Comparison of ENCODE assay signal across 28 mouse cellular contexts in genomic region chr17:86525075-86525474, GRCm38 (mm10). TPM values are rescaled to one million over a fixed set of nuclear protein-coding genes. Genes with fewer than 3 reads are reported as not detected.
A peak's percentile ranks its signal among the peaks of the same experiment; 100 is the strongest.
DNase-seq lines count a peak whose midpoint lies in the region; ATAC-seq and TF ChIP-seq lines count a peak whose summit lies in the region.
"Had no signal": no experiment of that assay in that cellular context is flagged by ENCODE, and none has a peak within 500 bp of the region (broad histone marks: within the 10 kb centered on the region; RNA-seq: fewer than 3 reads in every experiment).

No protein-coding gene starts in this region.

- peaks cover 25% of the 10 kb centered on the region; the same call in 1 of the 2 replicates for H3K4me1 ChIP-seq in liver, postnatal 0 days (ENCODE audit: insufficient read depth)
- 0 out of 2 replicates have a peak, but pooled peaks cover 2% of the 10 kb centered on the region for H3K4me1 ChIP-seq in liver, embryonic 12.5 days
- H3K4me1 ChIP-seq in lung, postnatal 0 days (ENCODE audit: insufficient read depth, low read depth, low read length): peaks cover 2% of the 10 kb centered on the region
- peaks cover 24% of the 10 kb centered on the region for H3K4me1 ChIP-seq in small intestine, adult 2 months (ENCODE audit: control insufficient read depth, insufficient read depth, insufficient read length, low read length)
- H3K4me1 ChIP-seq: embryonic facial prominence, embryonic 13.5 days; forebrain, embryonic 12.5 days; forebrain, embryonic 15.5 days had no signal

- no peak overlapping the region for H3K4me3 ChIP-seq in liver, postnatal 0 days (ENCODE audit: low read depth, low read length)
- no peak overlapping the region for H3K4me3 ChIP-seq in liver, embryonic 12.5 days
- no peak overlapping the region for H3K4me3 ChIP-seq in lung, postnatal 0 days (ENCODE audit: low read depth, low read length)
- H3K4me3 ChIP-seq in small intestine, adult 2 months (ENCODE audit: low read depth, low read length): no peak overlapping the region
- H3K4me3 ChIP-seq: embryonic facial prominence, embryonic 10.5 days; embryonic facial prominence, embryonic 13.5 days; erythroblast, embryonic 14.5 days; forebrain, embryonic 12.5 days; forebrain, embryonic 15.5 days; heart, embryonic 10.5 days; heart, embryonic 13.5 days had no signal

- no peak for DNase-seq in liver, postnatal 0 days
- no peak for DNase-seq in lung, postnatal 0 days (ENCODE audit: low spot score)
- no peak for DNase-seq in lung, postnatal 14 days
- DNase-seq in T-cell, adult 2 months (ENCODE audit: low spot score): no peak
- DNase-seq: adrenal gland, adult 8-10 months; adrenal gland, postnatal 25 days; cerebellum, adult 11-12 months; cerebellum, adult 8-10 months; cerebellum, postnatal 36 days; embryo, embryonic 11 days; gastrocnemius, postnatal 25 days; heart, adult 18-20 months; heart, postnatal 14 days; heart, postnatal 4 days had no signal

- H3K36me3 ChIP-seq in liver, postnatal 0 days (replicated peaks; ENCODE audit: insufficient read depth, low read length): no peaks in the 10 kb centered on the region
- H3K36me3 ChIP-seq in liver, embryonic 12.5 days: no peaks in the 10 kb centered on the region
- no peaks in the 10 kb centered on the region for H3K36me3 ChIP-seq in lung, postnatal 0 days (ENCODE audit: insufficient read depth, low read length)
- no peaks in the 10 kb centered on the region for H3K36me3 ChIP-seq in small intestine, adult 2 months (ENCODE audit: control insufficient read depth, insufficient read depth, low read length)
- H3K36me3 ChIP-seq: embryonic facial prominence, embryonic 10.5 days; embryonic facial prominence, embryonic 13.5 days; forebrain, embryonic 12.5 days; forebrain, embryonic 15.5 days; heart, embryonic 10.5 days had no signal

- peak; percentile 23; the same call in 1 of the 2 replicates for ATAC-seq in liver, postnatal 0 days
- no peak for ATAC-seq in liver, embryonic 12.5 days
- no peak for ATAC-seq in lung, postnatal 0 days
- ATAC-seq: activated CD4-positive, CD25-positive, alpha-beta regulatory T cell, adult 4 months; CD4-positive, CD25-positive, alpha-beta regulatory T cell, adult 4 months; forebrain, embryonic 15.5 days had no signal

- TF ChIP-seq EP300 in liver, postnatal 0 days (IDR thresholded peaks at IDR 0.05; ENCODE audit: low read depth): peak; percentile 18; the same call in 1 of the 2 replicates
- TF ChIP-seq EP300 in lung, postnatal 0 days (IDR thresholded peaks at IDR 0.05): no peak

- no peaks in the 10 kb centered on the region for H3K27me3 ChIP-seq in liver, postnatal 0 days (ENCODE audit: insufficient read depth, low read length)
- H3K27me3 ChIP-seq in liver, embryonic 12.5 days (replicated peaks): no peaks in the 10 kb centered on the region
- no peaks in the 10 kb centered on the region for H3K27me3 ChIP-seq in lung, postnatal 0 days (replicated peaks; ENCODE audit: insufficient read depth, low read length)
- H3K27me3 ChIP-seq in small intestine, adult 2 months (ENCODE audit: control insufficient read depth, insufficient read depth, low read length): no peaks in the 10 kb centered on the region
- H3K27me3 ChIP-seq: embryonic facial prominence, embryonic 13.5 days; forebrain, embryonic 12.5 days; forebrain, embryonic 15.5 days; heart, embryonic 13.5 days had no signal

- TF ChIP-seq POLR2A in small intestine, adult 2 months (IDR thresholded peaks at IDR 0.05; ENCODE audit: low read depth, low read length): no peak

- H3K4me2 ChIP-seq in liver, postnatal 0 days (ENCODE audit: low read depth, low read length): no peak overlapping the region
- no peak overlapping the region for H3K4me2 ChIP-seq in liver, embryonic 12.5 days
- H3K4me2 ChIP-seq in lung, postnatal 0 days (replicated peaks; ENCODE audit: low read depth, low read length): no peak overlapping the region
- H3K4me2 ChIP-seq: embryonic facial prominence, embryonic 13.5 days; forebrain, embryonic 12.5 days; forebrain, embryonic 15.5 days; heart, embryonic 13.5 days; hindbrain, embryonic 14.5 days had no signal

- WGBS in liver, postnatal 0 days (ENCODE audit: insufficient replicate concordance): 81% methylated on average over 2 of the region's 2 CpGs
- 80% methylated on average over 2 of the region's 2 CpGs for WGBS in liver, embryonic 12.5 days (ENCODE audit: insufficient replicate concordance)
- WGBS in lung, postnatal 0 days: 88% methylated on average over 2 of the region's 2 CpGs
- 93% methylated on average over 2 of the region's 2 CpGs for WGBS in small intestine, adult 2 months

- no peak overlapping the region for H3K9ac ChIP-seq in liver, postnatal 0 days (replicated peaks)
- no peak overlapping the region for H3K9ac ChIP-seq in liver, embryonic 12.5 days
- no peak overlapping the region for H3K9ac ChIP-seq in lung, postnatal 0 days (replicated peaks; ENCODE audit: low read depth)
- H3K9ac ChIP-seq: embryonic facial prominence, embryonic 13.5 days; forebrain, embryonic 12.5 days; forebrain, embryonic 15.5 days; heart, embryonic 13.5 days; hindbrain, embryonic 14.5 days had no signal

- H3K9me3 ChIP-seq in liver, postnatal 0 days (ENCODE audit: low read length): no peaks in the 10 kb centered on the region
- no peaks in the 10 kb centered on the region for H3K9me3 ChIP-seq in liver, embryonic 12.5 days (replicated peaks)
- no peaks in the 10 kb centered on the region for H3K9me3 ChIP-seq in lung, postnatal 0 days (ENCODE audit: low read length)
- H3K9me3 ChIP-seq: embryonic facial prominence, embryonic 10.5 days; embryonic facial prominence, embryonic 13.5 days; forebrain, embryonic 12.5 days; forebrain, embryonic 15.5 days; heart, embryonic 10.5 days; heart, embryonic 13.5 days had no signal

- peak overlapping the region; percentile 83 for H3K27ac ChIP-seq in liver, postnatal 0 days (ENCODE audit: low read depth)
- no peak overlapping the region for H3K27ac ChIP-seq in liver, embryonic 12.5 days
- peak overlapping the region; percentile 60 for H3K27ac ChIP-seq in lung, postnatal 0 days (ENCODE audit: low read length)
- H3K27ac ChIP-seq in small intestine, adult 2 months (ENCODE audit: insufficient read depth, low read depth, low read length): 0 out of 2 replicates have a peak overlapping the region, but pooled peaks have one; percentile 89
- H3K27ac ChIP-seq: embryonic facial prominence, embryonic 10.5 days; embryonic facial prominence, embryonic 13.5 days; forebrain, embryonic 12.5 days; forebrain, embryonic 15.5 days; heart, embryonic 10.5 days; heart, embryonic 13.5 days; hindbrain, embryonic 14.5 days had no signal

- no peak for TF ChIP-seq CTCF in liver, postnatal 0 days (IDR thresholded peaks at IDR 0.05; ENCODE audit: low read depth)
- TF ChIP-seq CTCF in lung, postnatal 0 days (IDR thresholded peaks at IDR 0.05): no peak
- no peak for TF ChIP-seq CTCF in small intestine, adult 2 months (IDR thresholded peaks at IDR 0.05; ENCODE audit: extremely low read depth, insufficient read length, insufficient replicate concordance, low read depth, low read length)

RNA-seq across cellular contexts. Expression of gene Gm10309, which starts 20.0 kb away (rescaled TPM):
- 0.05 TPM in 1 of 2 replicates, not detected in the other for polyA plus RNA-seq in liver, postnatal 0 days (2015; fragmentation: Nextera tagmentation; extraction: Ambion mirVana)
- polyA plus RNA-seq in liver, embryonic 12.5 days (2016; fragmentation: Nextera tagmentation; extraction: Ambion mirVana): 0.07 and 0.11 TPM in 2 replicates
- polyA plus RNA-seq in lung, postnatal 0 days (2015; fragmentation: Nextera tagmentation; extraction: Ambion mirVana): 0.30 and 0.54 TPM in 2 replicates
- polyA plus RNA-seq in small intestine, adult 2 months (2012; rRNA removed): 0.05 TPM in 1 of 2 replicates, not detected in the other
- polyA plus RNA-seq: brain, embryonic 14.5 days; cortical plate, adult 2 months had no signal
